Mouse (Mus musculus) effector memory CD4-positive, alpha-beta T cell, adult 7 months (primary cell): ENCODE measurements around the gene Hsf2bp. TPM values are rescaled to one million over a fixed set of nuclear protein-coding genes. Genes with fewer than 3 reads are reported as not detected.

Source experiments
- polyA plus RNA-seq: library from polyadenylated mRNA; unstranded; fragments of 100-300 nt; shearing (Covaris generic); gene quantifications from one replicate; pipeline ENCODE4 v1.2.1, GENCODE M21; 2017

The Hsf2bp gene
- polyA plus RNA-seq: 1.8 TPM

DNA sequence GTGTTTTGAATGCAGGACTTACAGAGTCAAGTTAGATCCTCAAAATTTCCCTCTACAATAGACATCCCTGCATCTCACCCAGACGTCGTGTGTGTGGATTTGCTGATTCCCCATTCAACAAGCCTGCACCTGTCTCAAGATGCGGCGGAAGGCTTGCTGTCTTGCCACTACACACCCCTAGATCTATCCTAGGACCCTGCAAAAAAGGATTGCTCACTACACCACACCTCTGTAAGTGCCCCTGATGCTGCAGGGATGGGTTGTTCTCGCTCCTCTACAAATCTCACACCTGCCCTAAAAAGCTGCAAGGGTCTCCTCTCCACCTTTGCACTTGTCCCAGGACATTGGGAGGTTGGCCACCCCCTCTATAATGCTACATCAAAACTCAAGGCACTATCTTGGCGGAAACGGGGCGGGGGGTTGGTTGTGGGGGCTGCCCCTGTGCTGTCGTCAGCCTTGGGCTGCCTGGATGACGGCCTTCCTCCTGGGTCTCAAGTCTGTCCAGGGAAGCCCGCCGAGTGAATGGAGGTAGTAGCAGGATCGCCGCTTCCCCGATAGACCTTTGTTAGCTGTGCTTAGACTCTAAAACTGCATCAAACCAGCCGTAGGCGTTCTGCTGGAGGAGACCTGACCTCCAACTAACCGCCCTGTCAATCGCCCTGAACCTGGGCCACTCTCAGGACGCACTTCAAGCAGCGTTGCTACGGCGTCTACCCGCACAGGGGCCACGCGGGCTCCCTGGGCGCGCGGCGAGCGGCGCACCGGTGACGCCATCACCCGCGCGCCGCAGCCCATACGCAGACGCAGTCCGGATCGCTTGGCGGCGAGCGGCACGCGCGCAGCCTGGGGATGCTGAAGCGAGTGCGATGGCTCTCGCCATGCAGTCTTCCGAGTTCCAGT is at the start of gene Hsf2bp, which contains the start of gene Rrp1b:
TSS of gene Hsf2bp (minus strand) at position 741 of the 900 bp plus-strand sequence.
TSS of gene Rrp1b (plus strand) at position 492 of the 900 bp plus-strand sequence.

Other genes starting within 250 kb of the Hsf2bp start
- gene Sik1, start 180.5 kb downstream of the Hsf2bp start, polyA plus RNA-seq: 115 TPM
- 38.5 TPM for gene Rrp1b, start 249 bp downstream of the Hsf2bp start, polyA plus RNA-seq
- 0.10 TPM for gene Notch3, start 130.5 kb upstream of the Hsf2bp start, polyA plus RNA-seq
- gene Ephx3, start 153.2 kb upstream of the Hsf2bp start, polyA plus RNA-seq: 0.40 TPM
- 238 TPM for gene Brd4, start 248.4 kb upstream of the Hsf2bp start, polyA plus RNA-seq